Mouse (Mus musculus) CH12.LX (cell line): Measurements from ENCODE around the gene Kcnj15.

ENCODE experiments used
- CTCF ChIP-seq, 2 experiments: IDR thresholded peaks in 1 of 2; conservative IDR thresholded peaks in 1 of 2; 2 replicates each; pipeline ENCODE4 v1.5.1; 2011 to 2012; ENCODE audit warnings: low read depth in 2 of 2, low read length in 2 of 2, improper control_type of control experiment in 1 of 2, inconsistent platforms in 1 of 2, mild to moderate bottlenecking in 1 of 2, moderate library complexity in 1 of 2
- E2F4 ChIP-seq: IDR thresholded peaks from 2 replicates; pipeline ENCODE4 v1.6.1; 2011; ENCODE audit warnings: low read depth, low read length, improper control_type of control experiment; ENCODE audit not compliant: insufficient replicate concordance
- ETS1 ChIP-seq: conservative IDR thresholded peaks from 2 replicates; pipeline ENCODE4 v1.6.1; 2012; ENCODE audit warnings: low read depth, mild to moderate bottlenecking, inconsistent platforms, low read length, improper control_type of control experiment, moderate library complexity
- GABPA ChIP-seq: IDR thresholded peaks from 2 replicates; pipeline ENCODE4 v1.6.1; 2012; ENCODE audit warnings: low read depth, low read length, improper control_type of control experiment, inconsistent platforms; ENCODE audit not compliant: insufficient replicate concordance
- KAT2A ChIP-seq: IDR thresholded peaks from 2 replicates; pipeline ENCODE4 v1.6.1; 2012; ENCODE audit warnings: low read length, improper control_type of control experiment, inconsistent platforms; ENCODE audit not compliant: insufficient replicate concordance
- POLR2A ChIP-seq: IDR thresholded peaks from 2 replicates; pipeline ENCODE4 v1.6.1; 2011; ENCODE audit warnings: low read depth, mild to moderate bottlenecking, improper control_type of control experiment, low read length
- TBP ChIP-seq: conservative IDR thresholded peaks from 2 replicates; pipeline ENCODE4 v1.6.1; 2011; ENCODE audit warnings: low read depth, low read length, improper control_type of control experiment
- USF2 ChIP-seq: conservative IDR thresholded peaks from 2 replicates; pipeline ENCODE4 v1.6.1; 2011; ENCODE audit warnings: low read depth, low read length, improper control_type of control experiment
- ZKSCAN1 ChIP-seq: IDR thresholded peaks from 2 replicates; pipeline ENCODE4 v1.6.1; 2012; ENCODE audit warnings: low read depth, inconsistent platforms, low read length, improper control_type of control experiment, borderline replicate concordance
- ZMIZ1 ChIP-seq: IDR thresholded peaks from 2 replicates; pipeline ENCODE4 v1.6.1; 2012; ENCODE audit warnings: low read depth, mild to moderate bottlenecking, inconsistent platforms, low read length, improper control_type of control experiment
- ZNF384 ChIP-seq: IDR thresholded peaks from 2 replicates; pipeline ENCODE4 v1.6.1; 2012; ENCODE audit warnings: low read depth, low read length, improper control_type of control experiment, inconsistent platforms

DNA sequence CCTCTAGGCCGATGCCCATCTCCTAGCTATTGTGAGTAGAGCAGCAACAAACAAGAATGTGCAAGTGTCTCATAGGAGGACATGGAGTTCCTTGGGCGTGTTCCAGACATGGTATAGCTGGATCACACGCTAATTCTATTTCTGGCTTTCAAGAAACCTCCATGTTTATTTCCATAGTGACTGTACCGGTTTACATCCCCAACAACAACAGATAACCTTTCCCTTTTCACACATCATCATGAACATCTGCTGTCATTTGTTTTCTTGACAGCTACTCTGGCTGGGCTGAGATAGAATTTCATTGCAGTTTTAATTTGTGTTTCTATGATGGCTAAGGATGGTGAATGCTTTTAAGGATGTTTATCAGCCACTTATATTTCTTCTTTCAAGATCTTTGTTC lies 25.6 kb upstream of the Kcnj15 start:
- TF ChIP-seq ZKSCAN1 (no peak), ZNF384 (no peak), ETS1 (no peak), POLR2A (no peak), USF2 (no peak), CTCF (conservative IDR thresholded peaks at IDR 0.05 in 1 of 2, IDR thresholded peaks at IDR 0.05 in 1 of 2; ENCODE audit: low read depth in 2 of 2, low read length in 2 of 2) (no peak), TBP (no peak), ZMIZ1 (no peak), E2F4 (no peak), GABPA (no peak), KAT2A (no peak)
